Mouse (Mus musculus) MEL (cell line): ENCODE results near the gene Ryk.
A peak's percentile ranks its signal among the peaks of the same experiment; 100 is the strongest.

ENCODE experiments used
- CHD2 ChIP-seq: IDR thresholded peaks from 2 replicates; pipeline ENCODE4 v1.6.1; 2011; ENCODE audit warnings: low read length, improper control_type of control experiment
- CTCF ChIP-seq, 3 experiments: IDR thresholded peaks in 2 of 3; conservative IDR thresholded peaks in 1 of 3; 2 replicates each; pipeline ENCODE4 v1.5.1; 2011 to 2012; ENCODE audit warnings: low read length in 3 of 3, low read depth in 2 of 3, mild to moderate bottlenecking in 2 of 3, improper control_type of control experiment in 1 of 3, inconsistent platforms in 1 of 3, mixed read lengths in 1 of 3, moderate library complexity in 1 of 3; ENCODE audit not compliant: control insufficient read depth in 1 of 3, insufficient read depth in 1 of 3, poor library complexity in 1 of 3, severe bottlenecking in 1 of 3
- E2F4 ChIP-seq: IDR thresholded peaks from 2 replicates; pipeline ENCODE4 v1.6.1; 2011; ENCODE audit warnings: low read depth, low read length, improper control_type of control experiment, borderline replicate concordance
- EP300 ChIP-seq, 2 experiments: IDR thresholded peaks; 2 replicates each; pipeline ENCODE4 v1.6.1; 2011; ENCODE audit warnings: improper control_type of control experiment in 2 of 2, low read length in 2 of 2, low read depth in 1 of 2, mild to moderate bottlenecking in 1 of 2
- GABPA ChIP-seq: IDR thresholded peaks from 2 replicates; pipeline ENCODE4 v1.6.1; 2012; ENCODE audit warnings: low read depth, mild to moderate bottlenecking, inconsistent platforms, low read length, improper control_type of control experiment, moderate library complexity
- MAX ChIP-seq: IDR thresholded peaks from 2 replicates; pipeline ENCODE4 v1.6.1; 2011; ENCODE audit warnings: low read length, improper control_type of control experiment
- MEF2A ChIP-seq: IDR thresholded peaks from 2 replicates; pipeline ENCODE4 v1.6.1; 2014; ENCODE audit warnings: low read depth, mild to moderate bottlenecking, inconsistent platforms, low read length, improper control_type of control experiment; ENCODE audit not compliant: poor library complexity, insufficient replicate concordance, severe bottlenecking; ENCODE audit errors: extremely low read depth
- POLR2AphosphoS5 ChIP-seq: IDR thresholded peaks from 2 replicates; pipeline ENCODE4 v1.6.1; 2012; ENCODE audit warnings: low read depth, borderline replicate concordance, mild to moderate bottlenecking, inconsistent platforms, low read length, moderate library complexity, mixed read lengths
- RCOR1 ChIP-seq: IDR thresholded peaks from 2 replicates; pipeline ENCODE4 v1.6.1; 2012; ENCODE audit warnings: low read depth, mild to moderate bottlenecking, inconsistent platforms, low read length, improper control_type of control experiment
- USF2 ChIP-seq, 2 experiments: IDR thresholded peaks; 2 replicates each; pipeline ENCODE4 v1.6.1; 2011 to 2012; ENCODE audit warnings: improper control_type of control experiment in 2 of 2, low read length in 2 of 2, borderline replicate concordance in 1 of 2, inconsistent platforms in 1 of 2, low read depth in 1 of 2, mild to moderate bottlenecking in 1 of 2; ENCODE audit not compliant: insufficient read depth in 1 of 2
- ZNF384 ChIP-seq: IDR thresholded peaks from 2 replicates; pipeline ENCODE4 v1.6.1; 2012; ENCODE audit warnings: low read depth, mild to moderate bottlenecking, inconsistent platforms, low read length, improper control_type of control experiment

DNA sequence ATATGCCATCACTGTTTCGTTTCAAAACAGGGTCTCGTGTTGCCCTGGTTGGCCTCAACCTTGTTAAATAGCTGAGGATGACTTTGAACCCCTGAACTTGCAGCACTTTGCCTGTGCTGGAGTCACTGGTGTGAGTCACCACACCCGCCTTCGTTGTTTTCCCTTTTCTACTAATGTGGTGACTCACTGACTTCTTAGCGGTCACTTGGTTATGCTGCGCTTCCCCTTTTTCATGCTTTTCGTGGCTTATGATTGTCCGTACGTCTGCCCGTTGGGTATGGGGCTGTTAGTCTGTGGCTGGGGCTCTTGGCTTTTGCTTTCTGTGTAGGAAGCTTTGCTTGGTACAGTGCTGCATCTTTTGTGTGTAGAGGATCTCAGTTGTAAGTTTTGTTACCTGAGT, 25.2 kb downstream of the Ryk start:
- TF ChIP-seq E2F4: no peak
- TF ChIP-seq EP300 (IDR thresholded peaks at IDR 0.05; ENCODE audit: low read depth in 1 of 2, low read length in 2 of 2): peak in 1 of 2 experiments; percentile 79; a peak in 2 of 4 replicates
- no peak for TF ChIP-seq USF2 (IDR thresholded peaks at IDR 0.05; ENCODE audit: borderline replicate concordance in 1 of 2, insufficient read depth in 1 of 2, low read depth in 1 of 2, low read length in 2 of 2)
- peak; percentile 26; the same call in 1 of the 2 replicates for TF ChIP-seq RCOR1
- no peak for TF ChIP-seq POLR2AphosphoS5
- TF ChIP-seq ZNF384: no peak
- TF ChIP-seq CTCF (IDR thresholded peaks at IDR 0.05 in 2 of 3, conservative IDR thresholded peaks at IDR 0.05 in 1 of 3; ENCODE audit: control insufficient read depth in 1 of 3, insufficient read depth in 1 of 3, low read depth in 2 of 3, low read length in 3 of 3, poor library complexity in 1 of 3, severe bottlenecking in 1 of 3): no peak
- no peak for TF ChIP-seq GABPA
- TF ChIP-seq MAX: no peak
- no peak for TF ChIP-seq MEF2A
- TF ChIP-seq CHD2: no peak
